Mouse (Mus musculus) brown adipose tissue, adult 24 weeks (tissue): ENCODE results near the gene Fgf12. TPM values are rescaled to one million over a fixed set of nuclear protein-coding genes. Genes with fewer than 3 reads are reported as not detected.

Source experiments
- H3K27ac ChIP-seq: fragments of 200-500 bp; replicated peaks from 2 replicates; pipeline ENCODE4 v1.5.1; 2012; ENCODE audit warnings: low read depth, mild to moderate bottlenecking, low read length
- H3K4me1 ChIP-seq: fragments of 200-500 bp; 2 replicates; pipeline ENCODE4 v1.6.1; 2012; ENCODE audit warnings: low read length, mixed read lengths; ENCODE audit not compliant: control insufficient read depth, insufficient read depth, insufficient read length
- H3K4me3 ChIP-seq: fragments of 200-500 bp; 2 replicates; pipeline ENCODE4 v1.5.1; 2012; ENCODE audit warnings: low read depth, mild to moderate bottlenecking, low read length, moderate library complexity; ENCODE audit not compliant: insufficient read depth
- polyA plus RNA-seq: library from polyadenylated mRNA; stranded (reverse); fragments of >200 nt; gene quantifications from 2 replicates; pipeline ENCODE4 v1.2.4, GENCODE M21; 2012; ENCODE audit not compliant: missing spikeins, insufficient read depth, insufficient read length

The Fgf12 gene
- polyA plus RNA-seq, 1 experiment, result not detected

DNA sequence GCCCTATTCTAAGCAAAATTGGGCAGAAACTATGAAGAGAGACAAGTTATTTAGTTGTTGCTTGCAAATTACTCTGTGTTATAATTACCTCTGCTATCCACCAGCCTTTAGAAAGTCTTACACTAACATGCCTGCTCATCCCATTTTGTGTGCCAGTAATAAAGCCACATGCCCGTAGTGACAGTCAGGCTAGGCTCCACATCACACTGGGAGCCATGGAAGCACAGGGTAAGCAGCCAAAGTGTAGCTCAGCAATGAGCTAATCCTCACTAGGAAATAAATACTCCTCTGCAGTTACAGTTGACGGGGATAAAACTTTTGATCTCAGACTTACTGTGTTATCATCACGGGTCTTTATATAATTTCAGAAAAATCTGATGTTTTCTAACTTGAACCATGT lies 298.0 kb downstream of the Fgf12 start:
- Histone ChIP-seq H3K4me3 (no peak overlapping the region), H3K4me1 (no peaks in the 10 kb centered on the region), H3K27ac (no peak overlapping the region)

- no peak overlapping the region for H3K4me3 ChIP-seq
- no peaks in the 10 kb centered on the region for H3K4me1 ChIP-seq
- H3K27ac ChIP-seq, result no peak overlapping the region
Observed at GRCm38 (mm10) chr16:28447114-28447455, 305.8 kb downstream of the Fgf12 start.

GRCm38 (mm10) chr16:28446334-28447113 lies 306.3 kb downstream of the Fgf12 start:
- H3K4me3 ChIP-seq, result peak overlapping the region; percentile 13
- no peaks in the 10 kb centered on the region for H3K4me1 ChIP-seq
- no peak overlapping the region for H3K27ac ChIP-seq

GRCm38 (mm10) chr16:28445800-28446333 lies 307.0 kb downstream of the Fgf12 start:
- Histone ChIP-seq H3K4me3 (peak overlapping the region; percentile 13), H3K4me1 (no peaks in the 10 kb centered on the region), H3K27ac (no peak overlapping the region)

DNA sequence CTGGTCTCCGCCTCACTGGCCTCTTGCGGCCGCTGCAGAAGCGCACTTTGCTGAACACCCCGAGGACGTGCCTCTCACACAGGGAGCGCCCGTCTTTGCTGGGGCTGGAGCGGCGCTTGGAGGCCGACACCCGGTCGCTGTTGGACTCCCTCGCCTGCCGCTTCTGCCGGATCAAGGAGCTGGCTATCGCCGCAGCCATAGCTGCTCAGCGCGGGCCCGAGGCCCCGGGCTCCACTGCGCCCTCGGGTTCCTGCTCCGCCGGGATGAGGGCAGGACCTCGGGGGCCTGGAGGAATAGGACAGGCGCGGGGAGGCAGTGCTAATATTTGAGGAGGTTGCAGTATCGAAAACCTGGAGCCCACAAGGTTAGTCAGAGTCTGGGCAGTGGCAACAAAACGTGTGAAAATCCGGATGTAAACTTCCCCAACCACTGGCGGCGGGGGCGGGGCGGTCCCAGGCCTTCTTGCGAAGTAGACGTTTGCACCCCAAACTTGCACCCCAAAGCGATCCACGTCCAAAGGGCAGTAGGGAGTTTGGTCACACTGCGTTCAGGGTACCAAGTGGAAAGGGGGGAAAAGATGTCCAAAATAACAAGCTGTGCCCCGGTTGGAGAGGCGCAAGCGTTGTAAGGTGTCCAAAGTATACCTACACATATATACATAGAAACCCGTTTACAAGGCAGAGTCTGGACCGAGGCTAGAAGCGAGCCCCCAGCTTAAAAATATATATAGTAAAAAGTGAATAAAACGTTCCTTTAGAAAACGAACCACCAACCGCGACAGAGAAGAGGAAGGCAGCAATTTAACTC lies 307.7 kb downstream of the Fgf12 start:
- Histone ChIP-seq H3K4me1 (no peaks in the 10 kb centered on the region), H3K27ac (no peak overlapping the region), H3K4me3 (no peak overlapping the region)

DNA sequence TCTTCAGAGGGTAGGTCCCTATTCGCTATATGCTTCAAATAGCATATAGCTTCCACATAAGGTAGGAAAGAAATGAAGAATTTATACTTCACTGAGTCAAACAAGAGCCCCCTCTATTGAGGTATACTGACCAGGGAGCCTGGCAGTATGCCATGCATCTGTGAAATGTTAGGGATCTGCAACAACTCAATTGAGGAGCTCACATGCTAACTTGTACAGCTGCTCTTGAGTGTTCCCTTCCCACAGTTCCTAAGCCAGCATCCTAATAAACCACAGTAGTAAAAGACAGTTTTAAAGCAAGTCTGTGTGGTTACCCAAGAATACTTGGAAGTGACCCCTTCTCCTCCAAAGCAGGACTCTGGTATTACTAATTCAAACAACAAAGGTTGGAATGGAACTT lies 331.3 kb downstream of the Fgf12 start:
- no peak overlapping the region for H3K27ac ChIP-seq
- H3K4me1 ChIP-seq, result no peaks in the 10 kb centered on the region
- no peak overlapping the region for H3K4me3 ChIP-seq

DNA sequence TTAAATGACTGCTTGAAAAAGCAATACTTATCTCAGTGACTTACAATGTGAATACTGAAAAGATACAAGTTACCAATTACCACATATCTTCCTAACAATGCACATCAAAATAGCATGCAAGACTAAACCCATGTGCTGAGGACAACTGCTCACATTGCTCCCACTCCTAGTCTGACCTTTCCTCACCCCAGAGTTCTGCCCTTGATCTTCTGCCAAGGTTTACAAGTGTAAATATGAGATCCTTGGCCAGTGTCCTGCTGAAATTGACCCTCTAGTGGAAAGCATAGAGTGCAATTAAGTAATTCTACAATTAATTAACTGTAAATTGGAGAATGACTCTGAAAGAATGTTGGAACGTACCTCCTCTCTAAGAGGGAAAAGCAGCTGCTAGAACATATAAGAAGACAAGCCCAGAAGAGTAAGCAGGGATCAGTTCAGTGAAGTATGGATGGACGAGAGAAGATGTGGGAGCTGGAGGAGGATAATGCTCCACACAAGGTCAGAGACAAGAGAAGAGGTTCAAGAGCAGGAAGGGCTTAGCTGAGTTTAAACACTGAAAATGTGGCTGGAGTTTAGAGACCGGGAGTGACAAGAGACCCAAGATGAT lies 333.1 kb downstream of the Fgf12 start:
- no peaks in the 10 kb centered on the region for H3K4me1 ChIP-seq
- no peak overlapping the region for H3K27ac ChIP-seq
- no peak overlapping the region for H3K4me3 ChIP-seq

- H3K4me3 ChIP-seq, result no peak overlapping the region
- no peaks in the 10 kb centered on the region for H3K4me1 ChIP-seq
- no peak overlapping the region for H3K27ac ChIP-seq
Observed at GRCm38 (mm10) chr16:28411210-28411817, 341.6 kb downstream of the Fgf12 start.

DNA sequence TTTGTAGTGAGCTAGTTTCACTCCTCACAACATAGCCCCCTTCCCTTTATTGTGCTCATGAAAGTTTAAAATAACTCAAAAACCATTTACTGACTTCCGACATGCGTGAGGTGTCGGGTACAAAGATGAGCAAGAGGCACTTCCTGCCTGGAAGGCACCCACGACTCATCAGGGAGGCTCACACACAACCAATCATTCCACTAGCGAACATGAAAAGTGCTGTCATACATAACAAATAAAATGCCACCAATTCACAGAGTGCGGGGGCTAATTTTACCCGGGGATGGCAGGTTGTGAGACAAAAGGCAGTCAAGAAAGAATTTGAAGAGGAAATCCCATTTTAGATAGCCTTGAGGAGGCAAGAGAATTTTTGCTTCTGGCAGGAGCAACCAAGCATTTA lies 344.6 kb downstream of the Fgf12 start:
- Histone ChIP-seq H3K27ac (no peak overlapping the region), H3K4me1 (no peaks in the 10 kb centered on the region)

DNA sequence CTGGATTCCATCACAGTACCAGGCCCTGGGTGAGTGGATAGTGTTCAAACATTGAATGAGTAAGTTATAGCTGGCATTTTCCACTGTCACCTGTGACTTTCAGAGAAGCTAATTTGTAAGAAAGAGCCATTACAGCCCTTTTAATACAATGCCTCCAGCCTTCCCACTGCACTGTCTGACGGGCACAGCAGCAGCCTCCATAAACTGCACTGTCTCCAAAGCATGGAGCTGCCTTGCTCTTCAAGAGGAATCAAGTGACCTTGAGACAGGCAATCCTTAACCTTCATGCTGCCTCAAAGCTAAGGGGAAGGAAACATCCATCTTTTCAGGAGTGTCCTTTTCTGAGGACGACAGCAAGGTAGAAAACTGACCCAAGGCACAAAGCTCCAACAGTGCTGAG lies 345.0 kb downstream of the Fgf12 start:
- H3K27ac ChIP-seq, result no peak overlapping the region
- no peak overlapping the region for H3K4me3 ChIP-seq
- H3K4me1 ChIP-seq, result no peaks in the 10 kb centered on the region

More for the DNA sequence above, 344.6 kb downstream of the Fgf12 start:
- no peak overlapping the region for H3K4me3 ChIP-seq

DNA sequence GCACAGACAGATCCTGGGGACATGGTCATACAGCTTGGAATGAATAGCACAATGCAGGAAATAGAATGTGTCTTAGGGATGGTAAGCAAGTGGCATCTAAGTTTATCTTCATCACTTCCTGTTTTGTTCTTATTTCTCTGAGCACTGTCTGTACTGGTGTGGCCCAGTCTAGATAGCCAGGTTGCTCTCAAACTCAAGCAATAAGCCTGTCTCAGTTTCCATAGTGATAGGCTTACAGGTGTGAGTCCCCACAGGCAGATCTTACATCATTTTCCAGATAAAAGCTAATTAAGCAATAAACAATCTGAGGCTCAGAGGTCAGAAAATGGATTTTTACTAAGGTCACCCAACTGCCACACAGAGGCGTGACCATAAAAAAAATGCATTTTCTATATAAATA lies 348.7 kb downstream of the Fgf12 start:
- Histone ChIP-seq H3K4me3 (no peak overlapping the region), H3K4me1 (no peaks in the 10 kb centered on the region), H3K27ac (no peak overlapping the region)

DNA sequence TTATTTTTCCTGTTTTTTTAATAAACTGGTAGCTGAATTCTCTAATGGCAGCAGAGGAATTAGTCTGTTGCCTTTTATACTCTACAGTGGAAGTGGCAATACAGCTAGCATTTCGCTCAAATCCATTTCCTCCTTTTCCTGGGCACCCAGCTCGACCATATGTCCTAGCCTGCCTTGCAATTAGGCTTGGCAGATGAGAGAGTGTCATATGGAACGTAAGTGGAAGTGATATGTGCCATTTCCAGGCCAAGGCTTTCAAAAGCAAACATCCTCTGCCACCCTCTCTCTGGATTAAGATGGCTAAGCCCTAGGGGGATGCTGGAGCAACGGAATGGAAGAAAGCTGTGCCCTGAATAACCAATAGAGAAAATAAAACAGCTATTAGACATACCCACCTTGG lies 350.2 kb downstream of the Fgf12 start:
- H3K4me1 ChIP-seq, result no peaks in the 10 kb centered on the region
- H3K4me3 ChIP-seq, result no peak overlapping the region
- H3K27ac ChIP-seq, result no peak overlapping the region

GRCm38 (mm10) chr16:28391283-28391682 lies 361.6 kb downstream of the Fgf12 start:
- Histone ChIP-seq H3K4me1 (no peaks in the 10 kb centered on the region), H3K27ac (no peak overlapping the region), H3K4me3 (no peak overlapping the region)

- H3K4me1 ChIP-seq, result no peaks in the 10 kb centered on the region
- no peak overlapping the region for H3K27ac ChIP-seq
- H3K4me3 ChIP-seq, result no peak overlapping the region
Observed at GRCm38 (mm10) chr16:28389114-28389513, 363.8 kb downstream of the Fgf12 start.

GRCm38 (mm10) chr16:28374790-28375189 lies 378.1 kb downstream of the Fgf12 start:
- H3K27ac ChIP-seq, result no peak overlapping the region
- no peaks in the 10 kb centered on the region for H3K4me1 ChIP-seq

More at GRCm38 (mm10) chr16:28374790-28375189, 378.1 kb downstream of the Fgf12 start:
- no peak overlapping the region for H3K4me3 ChIP-seq
